Mouse (Mus musculus): ENCODE measurements around the gene Nms.

The Nms gene

DNA sequence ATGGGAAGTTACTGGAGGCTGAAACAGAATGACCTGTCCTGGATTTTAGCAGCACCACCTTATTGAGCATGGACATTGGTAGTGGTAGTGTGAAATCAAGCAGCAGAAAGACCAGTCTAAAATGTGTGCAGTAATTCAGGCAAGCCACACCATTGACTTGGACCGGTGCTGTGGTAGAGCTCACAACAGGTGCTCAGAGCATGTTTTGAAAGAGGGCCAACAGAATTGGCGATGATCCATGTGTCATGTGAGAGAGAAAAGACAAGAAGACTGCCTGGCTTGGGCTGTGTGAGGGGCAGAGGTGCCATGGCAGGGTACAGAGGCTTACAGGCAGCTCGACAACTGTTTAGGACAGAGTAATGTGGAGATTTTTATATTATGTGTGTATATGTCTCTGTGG lies 53.4 kb downstream of the Nms start:
- DNase-seq (ENCODE audit: low read depth, low spot score), result no peak
